Mouse (Mus musculus) stomach, postnatal 0 days (tissue): ENCODE measurements around the gene Lrrfip2. TPM values are rescaled to one million over a fixed set of nuclear protein-coding genes. Genes with fewer than 3 reads are reported as not detected.

Experiments
- ATAC-seq: fragments of 200-750 bp; cut with Nextera tagmentation; 2 replicates; pipeline ENCODE4 v1.8.0; 2017; ENCODE audit not compliant: low FRiP score, low TSS enrichment
- DNase-seq: peaks from one replicate; pipeline ENCODE4 v3.0.0-alpha.2; 2016; ENCODE audit warnings: low spot score
- H3K27ac ChIP-seq: fragments of 300-500 bp; sonication (generic); replicated peaks from 2 replicates; pipeline ENCODE4 v1.5.1; 2014; ENCODE audit warnings: mild to moderate bottlenecking, control low read depth
- H3K27me3 ChIP-seq: fragments of 300-500 bp; sonication (generic); 2 replicates; pipeline ENCODE4 v1.6.1; 2014; ENCODE audit warnings: low read length; ENCODE audit not compliant: control insufficient read depth, insufficient read depth
- H3K36me3 ChIP-seq: fragments of 300-500 bp; sonication (generic); 2 replicates; pipeline ENCODE4 v1.6.1; 2014; ENCODE audit warnings: low read length, mixed read lengths; ENCODE audit not compliant: control insufficient read depth, insufficient read depth
- H3K4me1 ChIP-seq: fragments of 300-500 bp; sonication (generic); replicated peaks from 2 replicates; pipeline ENCODE4 v1.6.1; 2014; ENCODE audit warnings: antibody characterized with exemption; ENCODE audit not compliant: control insufficient read depth, insufficient read depth
- H3K4me2 ChIP-seq: fragments of 300-500 bp; sonication (generic); replicated peaks from 2 replicates; pipeline ENCODE4 v1.6.1; 2014; ENCODE audit warnings: low read depth, mild to moderate bottlenecking, control low read depth, moderate library complexity
- H3K4me3 ChIP-seq: fragments of 300-500 bp; sonication (generic); 2 replicates; pipeline ENCODE4 v1.5.1; 2014; ENCODE audit warnings: low read depth, low read length, control low read depth
- H3K9ac ChIP-seq: fragments of 300-500 bp; sonication (generic); 2 replicates; pipeline ENCODE4 v1.6.1; 2014; ENCODE audit warnings: mild to moderate bottlenecking, low read length, control low read depth, mixed read lengths
- H3K9me3 ChIP-seq: fragments of 300-500 bp; sonication (generic); 2 replicates; pipeline ENCODE4 v1.6.1; 2016; ENCODE audit warnings: low read length; ENCODE audit not compliant: control insufficient read depth
- CTCF ChIP-seq: IDR thresholded peaks from 2 replicates; pipeline ENCODE4 v1.5.1; 2016; ENCODE audit warnings: antibody characterized with exemption, low read depth, mild to moderate bottlenecking, moderate library complexity
- EP300 ChIP-seq: optimal IDR thresholded peaks from 2 replicates; pipeline ENCODE3; 2016; ENCODE audit warnings: antibody characterized with exemption
- WGBS: fragments of 180-500 bp; shearing (Covaris S2); extraction: QIAGEN DNeasy Blood & Tissue Kit; methylation state at CpG from one replicate; pipeline ENCODE4 v1.1.7; 2014; 5-methylcytosine and 5-hydroxymethylcytosine counted together
- polyA plus RNA-seq: library from polyadenylated mRNA; unstranded; fragments of >200 nt; fragmentation: Nextera tagmentation; extraction: Ambion mirVana; gene quantifications from 2 replicates; pipeline ENCODE4 v1.2.1, GENCODE M21; 2015

The Lrrfip2 gene
- polyA plus RNA-seq, 1 experiment from 2014 or later, result 34.1 TPM

- ATAC-seq, result no peak
- no peaks in the 10 kb centered on the region; the same call in 1 of the 2 replicates for H3K36me3 ChIP-seq
- TF ChIP-seq EP300, result no peak
- no peak for TF ChIP-seq CTCF
- no peak overlapping the region for H3K27ac ChIP-seq
- no peaks in the 10 kb centered on the region for H3K9me3 ChIP-seq
- no peak for DNase-seq
- H3K9ac ChIP-seq, result no peak overlapping the region
- 83% methylated on average over 3 of the region's 3 CpGs for WGBS
- no peaks in the 10 kb centered on the region for H3K27me3 ChIP-seq
- no peak overlapping the region for H3K4me3 ChIP-seq
- H3K4me1 ChIP-seq, result no peaks in the 10 kb centered on the region
- no peak overlapping the region for H3K4me2 ChIP-seq
Measured at GRCm38 (mm10) chr9:111197116-111197515, 79.7 kb downstream of the Lrrfip2 start.

GRCm38 (mm10) chr9:111197712-111198111 is 80.3 kb downstream of the Lrrfip2 start:
- no peak for TF ChIP-seq CTCF
- ATAC-seq (no peak), DNase-seq (no peak)
- no peak overlapping the region for H3K4me3 ChIP-seq
- no peaks in the 10 kb centered on the region for H3K4me1 ChIP-seq
- no peaks in the 10 kb centered on the region; the same call in 1 of the 2 replicates for H3K36me3 ChIP-seq
- H3K9ac ChIP-seq, result no peak overlapping the region
- H3K4me2 ChIP-seq, result no peak overlapping the region
- no peaks in the 10 kb centered on the region for H3K9me3 ChIP-seq
- 76% methylated on average over 4 of the region's 4 CpGs for WGBS
- no peak overlapping the region for H3K27ac ChIP-seq
- H3K27me3 ChIP-seq, result no peaks in the 10 kb centered on the region

DNA sequence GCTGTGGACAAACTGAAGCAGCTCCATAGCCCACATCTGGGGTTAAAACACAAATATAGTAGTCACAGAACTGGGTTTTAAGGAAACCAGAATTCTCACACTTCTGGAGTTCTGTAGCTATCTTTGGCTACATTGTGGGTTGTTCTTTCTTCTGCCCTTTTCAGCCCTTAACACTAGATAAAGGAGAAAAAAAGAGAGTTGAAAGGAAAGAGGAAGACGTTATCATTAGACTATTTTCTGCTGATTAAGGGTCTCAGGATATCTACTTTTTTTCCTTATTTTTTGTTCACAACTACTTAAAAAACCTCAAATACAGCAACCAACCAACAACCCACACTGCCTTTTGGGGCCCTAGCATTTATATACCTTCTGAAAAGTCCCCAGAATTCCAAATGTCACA is 80.9 kb downstream of the Lrrfip2 start:
- no peak for ATAC-seq
- H3K4me1 ChIP-seq, result no peaks in the 10 kb centered on the region
- H3K36me3 ChIP-seq, result no peaks in the 10 kb centered on the region; the same call in 1 of the 2 replicates
- no peak overlapping the region for H3K4me2 ChIP-seq
- no peak overlapping the region for H3K9ac ChIP-seq
- no peak overlapping the region for H3K27ac ChIP-seq
- no peaks in the 10 kb centered on the region for H3K9me3 ChIP-seq
- TF ChIP-seq CTCF (no peak), EP300 (no peak)
- no peak overlapping the region for H3K4me3 ChIP-seq
- H3K27me3 ChIP-seq, result no peaks in the 10 kb centered on the region
- 71% methylated on average over 1 of the region's 1 CpGs for WGBS
- no peak for DNase-seq

GRCm38 (mm10) chr9:111200208-111200607 is 82.8 kb downstream of the Lrrfip2 start:
- TF ChIP-seq CTCF, result no peak
- TF ChIP-seq EP300, result no peak
- no peaks in the 10 kb centered on the region; the same call in none of the 2 replicates for H3K36me3 ChIP-seq
- H3K4me1 ChIP-seq, result no peaks in the 10 kb centered on the region
- H3K4me3 ChIP-seq, result no peak overlapping the region
- no peaks in the 10 kb centered on the region for H3K27me3 ChIP-seq
- H3K4me2 ChIP-seq, result no peak overlapping the region
- no peak for DNase-seq
- H3K9ac ChIP-seq, result no peak overlapping the region
- H3K27ac ChIP-seq, result no peak overlapping the region
- no peaks in the 10 kb centered on the region for H3K9me3 ChIP-seq
- ATAC-seq, result no peak

DNA sequence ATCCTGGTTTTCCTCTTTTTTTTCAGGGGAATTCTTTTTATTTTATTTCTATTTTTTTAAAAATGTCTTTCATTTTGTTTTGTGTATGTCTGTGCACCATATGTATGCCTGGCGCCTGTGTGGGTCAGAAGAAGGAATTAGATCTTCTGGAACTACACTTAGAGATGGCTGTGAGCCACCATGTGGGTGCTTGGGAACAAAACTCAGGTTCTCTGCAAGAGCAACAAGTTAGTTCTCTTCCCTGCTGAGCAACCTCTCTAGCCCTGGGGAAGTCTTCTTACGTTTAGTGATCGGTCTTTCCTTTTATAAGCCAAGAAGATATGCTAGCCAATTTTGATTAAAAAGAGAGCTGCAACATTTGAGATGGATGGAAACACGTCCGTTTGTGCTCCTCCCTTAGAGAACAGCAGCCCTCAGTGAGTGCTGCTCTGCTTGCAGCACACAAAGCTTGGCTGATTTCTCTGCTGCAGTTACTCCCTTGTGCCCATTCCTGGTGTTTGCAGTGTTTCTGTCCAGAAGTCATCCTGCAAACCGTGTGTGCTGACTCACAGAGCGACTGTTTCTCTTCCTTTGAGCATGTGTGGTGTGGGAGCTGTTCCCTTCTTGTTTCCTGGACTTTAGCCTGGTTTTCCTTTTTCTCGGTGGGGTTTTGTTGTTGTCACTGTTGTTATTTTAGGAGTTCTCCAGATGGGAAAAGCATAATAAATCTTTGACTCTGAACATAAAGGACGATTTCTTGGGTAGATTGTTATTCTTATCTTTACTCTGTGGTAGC is 87.4 kb downstream of the Lrrfip2 start:
- Histone ChIP-seq H3K27ac (no peak overlapping the region), H3K27me3 (no peaks in the 10 kb centered on the region), H3K4me2 (no peak overlapping the region), H3K9me3 (no peaks in the 10 kb centered on the region), H3K4me1 (no peaks in the 10 kb centered on the region), H3K36me3 (no peaks in the 10 kb centered on the region; the same call in none of the 2 replicates), H3K4me3 (no peak overlapping the region), H3K9ac (no peak overlapping the region)
- ATAC-seq (no peak), DNase-seq (no peak)
- WGBS, result 48% methylated on average over 9 of the region's 9 CpGs
- TF ChIP-seq CTCF (no peak), EP300 (no peak)

DNA sequence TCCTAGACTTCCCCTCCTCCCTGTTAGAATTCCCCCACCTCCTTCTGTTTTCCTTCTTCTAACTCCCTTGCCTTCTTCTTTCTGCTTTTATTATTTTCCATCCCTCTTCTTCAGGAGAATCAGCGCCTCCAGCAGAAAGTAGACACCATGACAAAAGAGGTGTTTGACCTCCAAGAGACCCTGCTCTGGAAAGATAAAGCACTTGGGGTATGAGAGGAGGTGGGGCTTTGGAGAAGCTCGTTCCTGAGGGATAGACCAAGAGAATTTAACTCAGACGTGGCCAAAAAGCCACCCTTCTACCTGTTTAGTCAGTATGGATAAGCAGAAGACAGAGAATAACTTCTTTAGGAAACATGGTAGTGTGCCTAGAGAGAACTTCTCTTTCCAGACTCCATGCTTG is 90.3 kb downstream of the Lrrfip2 start:
- WGBS, result 44% methylated on average over 3 of the region's 3 CpGs
- no peaks in the 10 kb centered on the region for H3K4me1 ChIP-seq
- H3K27ac ChIP-seq, result no peak overlapping the region
- H3K27me3 ChIP-seq, result no peaks in the 10 kb centered on the region
- no peak overlapping the region for H3K4me2 ChIP-seq
- no peaks in the 10 kb centered on the region for H3K9me3 ChIP-seq
- H3K9ac ChIP-seq, result no peak overlapping the region
- ATAC-seq (no peak), DNase-seq (no peak)
- no peak overlapping the region for H3K4me3 ChIP-seq
- no peaks in the 10 kb centered on the region; the same call in 1 of the 2 replicates for H3K36me3 ChIP-seq
- TF ChIP-seq CTCF (no peak), EP300 (no peak)
